Mouse (Mus musculus) layer of hippocampus, adult 8-10 months (tissue): Measurements from ENCODE around the gene Lrrc36. TPM values are rescaled to one million over a fixed set of nuclear protein-coding genes. Genes with fewer than 3 reads are reported as not detected.

Experiments used
- DNase-seq, 2 experiments: peaks; one replicate each; pipeline ENCODE4 v3.0.0; 2022; ENCODE audit warnings: low spot score in 2 of 2
- total RNA-seq, 4 experiments: library from RNA; stranded (reverse); gene quantifications; 2 replicates each; pipeline ENCODE4 v1.2.4; 2022

Gene Lrrc36
- total RNA-seq: 1 to 10 TPM in 2 of 4 experiments, under 1 TPM in 2; 0.73 to 1.4 (median 1.1) TPM

GRCm38 (mm10) chr8:105413391-105413790 is at the start of gene Lrrc36, which contains the start of gene Kctd19:
TSS of gene Lrrc36 (plus strand) at chr8:105413571.
TSS of gene Kctd19 (minus strand) at chr8:105413502.
- DNase-seq: no peak

GRCm38 (mm10) chr8:105367107-105367506 is 46.3 kb upstream of the Lrrc36 start:
- no peak for DNase-seq

- no peak for DNase-seq
These were observed 40.9 kb upstream of the Lrrc36 start for GRCm38 (mm10) chr8:105372473-105372872.

GRCm38 (mm10) chr8:105373032-105373431 is 40.3 kb upstream of the Lrrc36 start, which contains the start of gene Plekhg4:
TSS of gene Plekhg4 (plus strand) at chr8:105373274.
- DNase-seq: no peak

GRCm38 (mm10) chr8:105374513-105374966 is 38.8 kb upstream of the Lrrc36 start:
- no peak for DNase-seq

GRCm38 (mm10) chr8:105378673-105379072 is 34.7 kb upstream of the Lrrc36 start:
- DNase-seq: no peak

GRCm38 (mm10) chr8:105380308-105380707 is 33.1 kb upstream of the Lrrc36 start:
- DNase-seq: no peak

GRCm38 (mm10) chr8:105384070-105384469 is 29.3 kb upstream of the Lrrc36 start:
- DNase-seq: no peak

GRCm38 (mm10) chr8:105387151-105387550 is 26.2 kb upstream of the Lrrc36 start:
- no peak for DNase-seq

- DNase-seq: no peak
These were observed 24.3 kb upstream of the Lrrc36 start for GRCm38 (mm10) chr8:105389096-105389495.

GRCm38 (mm10) chr8:105393089-105393787 is 20.1 kb upstream of the Lrrc36 start:
- no peak for DNase-seq

- DNase-seq: no peak
These were observed 19.5 kb upstream of the Lrrc36 start for GRCm38 (mm10) chr8:105393915-105394314.

- peak; percentile 25 to 29 for DNase-seq
These were observed 15.6 kb upstream of the Lrrc36 start for GRCm38 (mm10) chr8:105397747-105398146.

- no peak for DNase-seq
These were observed 13.4 kb upstream of the Lrrc36 start for GRCm38 (mm10) chr8:105400016-105400415.

- DNase-seq: no peak
These were observed 9.9 kb upstream of the Lrrc36 start for GRCm38 (mm10) chr8:105403467-105403866.

- no peak for DNase-seq
These were observed 8.9 kb upstream of the Lrrc36 start for GRCm38 (mm10) chr8:105404496-105404895.

GRCm38 (mm10) chr8:105406416-105406815 is 7.0 kb upstream of the Lrrc36 start:
- DNase-seq: peak in 1 of 2 experiments; percentile 34

GRCm38 (mm10) chr8:105408331-105408730 is 5.0 kb upstream of the Lrrc36 start:
- no peak for DNase-seq

- DNase-seq: no peak
These were observed 3.4 kb upstream of the Lrrc36 start for GRCm38 (mm10) chr8:105409947-105410346.

- no peak for DNase-seq
These were observed 5.6 kb downstream of the Lrrc36 start for GRCm38 (mm10) chr8:105418992-105419391.

- DNase-seq: no peak
These were observed 6.4 kb downstream of the Lrrc36 start for GRCm38 (mm10) chr8:105419800-105420199.

GRCm38 (mm10) chr8:105422006-105422405 is 8.6 kb downstream of the Lrrc36 start:
- DNase-seq: no peak

- DNase-seq: no peak
These were observed 13.5 kb downstream of the Lrrc36 start for GRCm38 (mm10) chr8:105426878-105427277.
